Mouse (Mus musculus) right cerebral cortex, adult 2 months (tissue): Measurements from ENCODE around the gene Flii.
A peak's percentile ranks its signal among the peaks of the same experiment; 100 is the strongest.

Source experiments
- DNase-seq, 2 experiments: peaks; one replicate each; pipeline ENCODE4 v3.0.0; 2021 to 2022; ENCODE audit warnings: low spot score in 2 of 2

Gene Flii

DNA sequence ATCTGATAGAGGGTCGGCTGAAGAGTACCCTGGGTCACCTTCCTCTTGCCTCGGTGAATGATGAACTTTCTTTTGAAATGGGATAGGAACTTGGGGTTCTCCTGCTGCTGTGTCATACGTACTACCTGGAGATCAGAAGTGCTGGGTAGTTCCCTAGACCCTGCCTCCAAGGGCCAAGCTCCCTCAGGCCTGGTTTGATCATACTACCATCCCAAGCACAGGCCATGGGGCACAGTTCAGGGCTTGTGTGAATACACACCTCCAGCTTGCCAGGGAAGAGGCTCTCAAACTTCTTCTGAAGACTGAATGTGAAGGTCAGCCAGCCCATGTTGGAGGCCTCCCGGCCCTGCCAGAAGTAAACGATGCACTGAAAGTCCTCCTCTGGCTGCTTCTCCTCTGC lies 11.2 kb downstream of the Flii start:
- DNase-seq = no peak

DNA sequence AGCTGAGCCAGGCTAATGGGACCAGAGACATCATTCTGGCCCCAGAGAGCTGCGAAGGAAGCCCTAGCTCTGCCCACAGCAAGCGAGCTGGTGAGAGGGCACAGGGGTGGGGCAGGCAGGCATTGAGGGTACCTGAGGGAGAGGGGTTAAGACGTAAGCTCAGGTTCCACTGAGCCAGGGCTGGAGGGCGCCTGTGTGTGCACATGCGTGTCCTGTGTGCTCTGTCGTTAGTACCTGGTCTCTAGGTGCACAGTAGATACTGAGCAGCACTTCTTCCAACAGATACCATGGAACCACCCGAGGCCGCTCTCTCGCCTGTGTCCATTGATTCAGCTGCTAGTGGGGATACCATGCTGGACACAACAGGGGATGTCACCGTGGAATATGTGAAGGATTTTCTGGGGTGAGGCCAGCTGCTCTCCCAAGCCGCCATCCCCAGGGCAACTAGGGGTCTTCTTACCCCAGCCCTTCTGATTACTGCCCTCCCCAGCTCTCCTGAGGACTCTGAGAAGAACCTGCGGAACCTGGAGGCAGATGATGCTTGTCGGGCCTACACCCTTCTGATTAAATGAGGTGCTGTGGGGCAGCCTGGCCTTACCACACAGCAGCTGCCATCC lies 14.3 kb downstream of the Flii start:
- no peak for DNase-seq

DNA sequence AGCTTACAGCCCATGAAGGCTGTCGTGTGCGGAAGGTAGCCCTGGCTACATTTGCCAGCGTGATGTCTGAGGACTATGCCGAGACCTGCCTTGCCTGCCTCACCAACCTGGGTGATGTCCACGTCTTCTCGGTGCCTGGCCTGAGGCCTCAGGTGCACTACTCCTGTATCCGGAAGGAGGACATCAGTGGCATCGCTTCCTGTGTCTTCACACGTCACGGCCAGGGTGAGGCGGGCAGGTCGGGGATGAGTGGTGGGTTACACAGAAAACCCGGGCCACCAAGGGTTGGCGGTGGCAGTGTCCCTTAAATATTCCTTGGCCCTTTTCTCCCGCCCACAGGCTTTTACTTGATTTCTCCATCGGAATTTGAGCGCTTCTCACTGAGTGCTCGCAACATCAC lies 15.0 kb downstream of the Flii start:
- no peak for DNase-seq

DNA sequence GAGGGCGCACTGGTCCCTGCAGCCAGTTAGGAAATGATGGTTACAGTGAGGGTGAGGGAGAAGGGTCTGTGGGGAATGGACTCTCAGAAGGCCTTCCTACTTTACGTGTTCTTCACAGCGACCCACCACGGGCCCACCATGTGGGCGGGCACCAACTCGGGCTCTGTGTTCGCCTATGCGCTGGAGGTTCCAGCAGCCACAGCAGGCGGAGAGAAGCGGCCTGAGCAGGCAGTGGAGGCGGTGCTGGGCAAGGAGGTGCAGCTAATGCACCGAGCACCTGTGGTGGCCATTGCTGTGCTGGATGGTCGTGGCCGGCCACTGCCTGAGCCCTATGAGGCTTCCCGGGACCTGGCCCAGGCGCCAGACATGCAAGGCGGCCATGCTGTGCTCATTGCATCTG lies 15.8 kb downstream of the Flii start:
- no peak for DNase-seq

DNA sequence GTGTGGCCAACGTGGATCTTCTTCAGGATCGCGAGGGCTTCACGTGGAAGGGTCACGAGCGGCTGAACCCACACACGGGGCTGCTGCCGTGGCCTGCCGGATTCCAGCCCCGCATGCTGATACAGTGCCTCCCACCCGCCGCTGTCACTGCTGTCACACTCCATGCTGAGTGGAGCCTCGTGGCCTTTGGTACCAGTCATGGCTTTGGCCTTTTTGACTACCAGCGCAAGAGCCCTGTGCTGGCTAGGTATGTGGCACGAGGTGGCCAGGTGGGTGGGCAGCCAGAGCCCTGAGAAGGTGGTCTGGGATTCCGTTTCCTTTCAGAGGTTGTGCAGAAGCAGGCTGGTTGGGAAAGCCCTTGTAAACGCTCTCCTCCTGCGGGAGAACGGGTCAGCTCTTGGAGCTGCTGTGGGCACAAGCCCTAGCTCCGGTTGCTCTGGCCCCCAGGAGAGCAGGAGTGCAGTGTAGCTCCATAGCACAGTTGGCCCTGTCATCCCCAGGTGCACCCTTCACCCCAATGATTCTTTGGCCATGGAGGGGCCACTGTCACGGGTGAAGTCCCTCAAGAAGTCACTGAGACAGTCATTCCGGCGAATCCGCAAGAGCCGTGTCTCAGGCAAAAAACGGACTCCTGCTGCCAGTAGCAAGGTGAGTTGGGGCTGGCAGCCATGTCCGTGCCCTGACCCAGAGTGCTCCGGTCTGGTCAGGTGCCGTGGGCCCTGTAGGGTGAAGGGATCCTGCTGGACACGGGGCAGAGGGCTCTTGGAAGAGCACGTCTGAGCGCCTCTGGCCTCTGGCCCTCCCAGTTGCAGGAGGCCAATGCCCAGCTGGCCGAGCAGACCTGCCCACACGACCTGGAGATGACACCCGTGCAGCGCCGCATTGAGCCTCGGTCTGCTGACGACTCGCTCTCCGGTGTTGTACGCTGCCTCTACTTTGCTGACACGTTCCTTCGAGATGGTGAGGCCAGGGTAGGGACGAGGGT lies 17.3 kb downstream of the Flii start:
- no peak for DNase-seq

DNA sequence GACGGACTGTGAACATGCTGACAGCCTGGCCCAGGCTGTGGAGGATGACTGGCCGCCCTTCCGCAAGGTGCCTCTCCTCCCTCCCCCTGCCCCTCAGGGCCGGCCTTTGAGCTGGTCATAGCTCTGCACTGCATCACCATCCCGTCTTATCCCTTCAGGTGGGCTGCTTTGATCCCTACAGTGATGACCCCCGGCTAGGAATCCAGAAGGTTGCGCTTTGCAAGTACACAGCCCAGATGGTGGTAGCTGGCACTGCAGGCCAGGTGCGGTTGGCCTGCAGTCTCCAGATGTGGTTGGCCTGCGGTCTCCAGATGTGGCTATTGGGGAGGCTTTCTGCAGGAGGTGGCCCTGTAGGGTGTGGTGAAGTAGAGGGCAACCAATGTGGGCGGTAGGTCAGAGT lies 18.4 kb downstream of the Flii start:
- DNase-seq = peak in 1 of 2 experiments; percentile 1

DNA sequence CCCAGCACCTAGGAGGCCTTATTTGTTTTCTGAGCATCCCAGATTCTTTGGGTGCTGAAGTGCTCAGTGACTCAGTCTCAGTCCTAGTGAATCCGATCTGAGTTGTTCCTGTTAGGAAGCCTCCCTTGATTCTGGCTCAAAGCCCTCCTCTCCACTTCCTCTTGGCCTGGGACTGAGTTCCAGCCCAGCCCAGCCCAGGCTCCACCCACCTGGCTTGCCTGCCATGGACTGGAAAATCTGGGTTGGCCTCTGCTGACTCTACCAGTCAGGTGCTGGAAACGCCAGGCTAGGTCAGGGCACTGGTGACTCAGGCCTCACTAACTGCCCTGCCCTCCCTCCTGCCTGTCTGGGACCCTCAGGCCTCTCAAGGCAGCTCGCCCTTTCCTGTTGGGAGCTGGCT lies 19.4 kb downstream of the Flii start:
- peak in 1 of 2 experiments; percentile 15 for DNase-seq

DNA sequence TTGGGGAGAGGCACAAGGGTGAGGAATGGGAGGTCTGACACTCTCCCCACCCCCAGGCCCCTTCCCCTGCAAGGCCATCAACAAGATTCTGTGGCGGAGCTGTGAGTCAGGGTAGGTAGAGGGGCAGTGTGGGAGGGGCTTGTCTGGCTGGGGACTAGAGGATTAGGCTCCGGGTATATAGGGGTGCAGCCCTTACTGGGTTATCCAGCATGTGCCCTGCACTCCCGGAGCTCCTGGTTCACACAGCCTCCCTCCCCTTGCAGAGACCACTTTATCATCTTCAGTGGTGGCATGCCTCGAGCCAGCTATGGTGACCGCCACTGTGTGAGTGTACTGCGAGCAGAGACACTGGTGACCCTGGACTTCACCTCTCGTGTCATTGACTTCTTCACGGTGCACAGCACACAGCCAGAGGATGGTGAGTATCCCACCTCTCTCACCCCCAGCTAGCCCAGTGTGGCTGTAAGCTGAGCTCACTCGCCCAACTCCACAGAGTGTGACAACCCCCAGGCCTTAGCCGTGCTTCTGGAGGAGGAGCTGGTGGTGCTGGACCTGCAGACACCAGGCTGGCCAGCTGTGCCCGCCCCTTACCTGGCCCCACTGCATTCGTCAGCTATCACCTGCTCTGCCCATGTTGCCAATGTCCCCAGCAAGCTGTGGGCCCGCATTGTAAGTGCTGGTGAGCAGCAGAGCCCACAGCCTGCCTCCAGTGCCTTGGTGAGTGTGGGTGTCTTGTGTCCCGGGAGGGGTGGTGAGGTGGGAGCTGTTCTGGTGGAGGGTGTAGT lies 20.2 kb downstream of the Flii start:
- peak in 1 of 2 experiments; percentile 9 for DNase-seq

DNA sequence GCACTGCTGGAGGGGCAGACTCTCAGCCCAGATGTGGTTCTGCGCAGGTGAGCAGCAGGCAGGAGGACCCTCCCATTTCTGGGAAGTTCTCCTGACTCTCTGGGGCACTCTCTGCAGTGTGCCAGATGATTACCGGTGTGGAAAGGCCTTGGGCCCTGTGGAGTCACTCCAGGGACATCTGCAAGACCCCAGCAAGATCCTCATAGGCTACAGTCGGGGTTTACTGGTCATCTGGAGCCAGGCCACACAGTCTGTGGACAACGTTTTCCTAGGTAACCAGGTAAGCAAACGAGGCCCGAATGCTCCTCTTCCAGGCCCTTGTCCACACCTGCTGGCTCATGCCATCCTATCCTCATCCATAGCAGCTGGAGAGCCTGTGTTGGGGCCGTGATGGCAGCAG lies 21.0 kb downstream of the Flii start:
- DNase-seq = peak in 1 of 2 experiments; percentile 1

- no peak for DNase-seq
Observed at GRCm38 (mm10) chr11:60705255-60705654, 21.8 kb downstream of the Flii start.

GRCm38 (mm10) chr11:60704023-60704880 lies 22.8 kb downstream of the Flii start:
- peak; percentile 1 to 3 for DNase-seq

GRCm38 (mm10) chr11:60703131-60703530 lies 23.9 kb downstream of the Flii start:
- peak; percentile 75 for DNase-seq

DNA sequence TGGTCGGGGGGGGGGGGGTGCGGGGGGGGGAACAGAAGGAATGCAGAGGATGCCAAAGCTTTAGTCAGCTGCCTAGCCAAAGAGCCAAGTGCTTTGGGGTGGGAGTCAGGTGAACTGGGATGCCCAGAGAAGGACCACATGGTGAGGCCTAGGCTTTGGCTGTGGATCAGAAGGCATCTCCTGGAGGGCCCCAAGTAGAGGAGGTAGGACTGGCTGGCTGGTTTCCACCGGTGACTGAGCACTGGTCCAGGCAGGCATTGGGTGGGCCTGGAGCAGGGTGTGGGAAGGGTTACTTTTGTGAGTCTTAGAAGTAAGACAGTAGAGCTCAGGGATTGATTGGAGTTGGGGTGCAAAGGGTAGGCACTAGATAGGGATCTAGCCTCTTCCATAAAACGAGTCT lies 25.5 kb downstream of the Flii start:
- DNase-seq = peak in 1 of 2 experiments; percentile 2

GRCm38 (mm10) chr11:60700320-60701185 lies 26.5 kb downstream of the Flii start:
- peak; percentile 3 to 8 for DNase-seq

DNA sequence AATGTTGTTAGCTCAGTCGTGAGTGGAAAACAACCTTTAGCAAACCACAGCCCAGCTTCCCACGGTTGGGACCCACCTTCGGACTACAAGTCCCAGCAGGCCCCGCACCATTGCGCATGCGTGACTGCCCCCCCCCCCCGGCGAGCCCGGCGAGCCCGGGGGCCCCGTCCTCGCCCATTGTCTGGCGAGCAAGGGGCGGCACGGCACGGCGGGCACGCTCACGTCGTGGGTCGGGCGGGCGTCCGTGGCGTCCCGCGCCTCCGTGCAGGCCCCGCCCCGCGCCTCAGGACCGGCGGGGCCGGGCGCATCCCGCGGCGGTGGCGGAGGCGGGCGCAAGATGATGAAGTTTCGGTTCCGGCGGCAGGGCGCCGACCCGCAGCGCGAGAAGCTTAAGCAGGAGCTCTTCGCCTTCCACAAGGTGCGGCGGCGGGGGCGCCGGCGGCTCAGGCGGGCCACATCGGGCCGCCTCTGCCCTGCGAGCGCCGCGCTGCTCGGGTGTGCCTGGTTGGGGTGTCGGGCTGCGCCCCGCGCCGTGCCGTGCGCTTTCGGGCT lies 27.5 kb downstream of the Flii start, which contains the start of gene Llgl1:
TSS of gene Llgl1 (plus strand) at position 200 of the 552 bp plus-strand sequence.
- peak; percentile 72 to 77 for DNase-seq

GRCm38 (mm10) chr11:60698806-60699523 lies 28.1 kb downstream of the Flii start:
- peak; percentile 18 to 29 for DNase-seq

GRCm38 (mm10) chr11:60697561-60697960 lies 29.5 kb downstream of the Flii start:
- DNase-seq = no peak

DNA sequence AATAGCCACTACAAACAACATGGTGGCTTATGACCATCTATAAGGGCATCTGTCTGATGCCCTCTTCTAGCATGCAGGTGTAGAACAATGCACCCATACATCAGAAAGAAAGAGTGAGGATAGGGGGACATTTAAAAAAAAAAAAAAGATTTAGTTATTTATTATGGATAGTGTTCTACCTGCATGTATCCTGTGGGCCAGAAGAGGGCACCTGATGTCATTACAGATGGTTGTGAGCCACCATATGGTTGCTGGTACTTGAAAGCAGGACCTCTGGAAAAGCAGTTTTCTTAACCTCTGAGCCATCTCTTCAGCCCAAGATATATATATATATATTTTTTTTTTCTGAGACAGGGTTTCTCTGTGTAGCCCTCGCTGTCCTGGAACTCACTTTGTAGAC lies 30.9 kb downstream of the Flii start:
- no peak for DNase-seq
